Mouse (Mus musculus) R1 (cell line): ENCODE data around the gene Caskin2.

Source experiments
- DNase-seq: peaks from one replicate; pipeline ENCODE4 v3.0.0-alpha.2; 2018; ENCODE audit warnings: low read depth, low spot score

The Caskin2 gene

DNA sequence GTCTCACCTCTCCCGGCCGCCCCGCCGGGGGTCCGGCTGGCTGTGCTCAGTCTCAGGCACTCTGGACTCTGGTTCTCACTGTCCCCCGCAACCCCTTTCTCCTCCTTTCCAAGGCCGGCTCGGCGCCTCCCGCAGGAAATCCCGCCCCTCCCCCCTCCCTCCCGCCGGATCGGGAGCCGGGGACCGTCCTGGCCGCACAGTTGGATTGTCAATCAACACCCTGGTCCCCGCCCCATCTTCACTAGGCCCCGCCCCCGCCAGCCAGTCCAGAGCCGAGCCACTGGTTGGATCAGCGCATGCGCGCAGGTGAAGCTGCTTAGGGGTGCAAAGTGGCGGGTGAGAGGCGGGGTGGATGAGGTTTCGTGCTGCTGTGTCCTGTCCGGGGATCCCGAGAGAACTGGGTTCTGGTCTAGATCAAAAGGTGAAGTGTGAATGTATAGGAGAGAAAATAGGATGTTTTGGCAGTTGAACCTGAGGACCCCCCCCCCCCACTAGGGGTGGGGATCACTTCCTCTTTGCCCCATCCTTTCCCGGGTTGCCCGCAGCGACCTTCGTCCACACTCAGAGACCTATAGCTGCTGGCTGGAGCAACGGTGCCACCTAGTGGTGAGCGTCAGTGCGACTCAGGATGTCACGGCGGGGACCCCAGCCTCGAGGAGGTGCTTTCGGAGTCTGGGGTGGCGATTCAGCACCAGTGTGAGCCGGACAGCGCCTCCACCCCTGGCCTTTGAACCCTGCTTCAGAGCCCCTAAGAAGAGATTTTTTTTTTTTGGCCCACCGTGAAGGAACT lies at the start of gene Caskin2:
Gene Caskin2, minus strand, starts transcription at position 133 of the 790 bp plus-strand sequence.
- peak; percentile 97 for DNase-seq

- peak; percentile 91 for DNase-seq
Observed at GRCm38 (mm10) chr11:115859143-115859945, 45.9 kb upstream of the Caskin2 start.

DNA sequence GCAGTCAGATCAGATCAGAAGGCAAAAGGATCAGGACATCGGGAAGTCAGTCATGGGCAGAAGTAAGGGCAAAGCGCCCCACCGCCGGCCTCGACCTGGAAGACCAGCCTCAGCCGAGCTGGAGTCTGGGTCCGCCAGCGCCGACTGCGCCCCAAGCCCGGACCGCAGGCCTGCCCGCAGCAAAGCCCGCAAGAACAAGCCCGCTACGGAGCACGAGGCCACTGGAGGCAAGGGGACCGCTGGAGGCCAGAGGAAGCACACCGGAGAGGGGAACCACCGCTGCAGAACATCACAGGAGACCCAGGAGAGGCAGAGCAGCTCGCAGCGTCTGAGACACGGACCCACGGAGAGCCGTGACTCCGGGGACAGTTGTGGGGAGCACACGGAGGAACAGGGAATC lies 44.9 kb upstream of the Caskin2 start, which contains the start of gene Myo15b:
Gene Myo15b, plus strand, starts transcription at position 53 of the 400 bp plus-strand sequence.
- no peak for DNase-seq

- no peak for DNase-seq
Observed at GRCm38 (mm10) chr11:115857936-115858335, 44.5 kb upstream of the Caskin2 start.

- peak; percentile 72 for DNase-seq
Observed at GRCm38 (mm10) chr11:115857146-115857545, 43.7 kb upstream of the Caskin2 start.

DNA sequence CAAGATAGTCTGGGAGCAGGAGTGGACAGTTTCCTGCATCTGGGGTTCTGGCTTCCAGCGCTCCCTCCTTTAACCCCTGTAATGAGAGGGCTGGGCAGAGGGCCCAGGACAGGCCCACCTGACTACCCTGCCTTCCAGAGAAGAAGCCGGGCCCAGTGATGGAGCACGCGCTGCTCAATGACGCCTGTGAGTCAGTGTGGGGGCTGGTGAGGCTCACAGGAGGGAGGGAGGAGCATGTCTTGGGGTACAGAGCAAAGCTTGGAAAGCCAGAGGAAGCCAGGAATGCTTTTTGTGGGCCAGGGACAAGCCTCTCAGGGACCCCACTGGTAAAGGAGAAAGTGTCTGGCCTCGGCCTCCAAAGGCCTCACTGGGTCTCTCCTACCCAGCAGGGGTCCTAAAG lies 41.2 kb upstream of the Caskin2 start:
- no peak for DNase-seq

DNA sequence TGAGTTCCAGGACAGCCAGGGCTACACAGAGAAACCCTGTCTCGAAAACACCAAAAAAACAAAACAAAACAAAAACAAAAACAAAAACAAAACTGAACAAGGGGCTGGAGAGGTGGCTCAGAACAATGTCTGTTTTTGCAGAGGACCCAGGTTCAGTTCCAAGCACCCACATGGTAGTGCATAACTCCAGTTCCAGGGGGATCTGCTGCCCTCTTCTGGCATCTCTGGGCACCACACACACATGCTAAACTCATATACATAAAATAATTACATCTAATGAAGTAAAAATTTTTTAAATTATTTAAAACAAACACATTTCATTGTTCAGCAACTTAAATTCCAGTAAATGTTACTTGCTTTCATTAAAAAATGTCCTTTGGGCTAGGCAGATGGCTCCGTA lies 32.4 kb upstream of the Caskin2 start:
- DNase-seq: peak; percentile 74

- DNase-seq: no peak
Observed at GRCm38 (mm10) chr11:115844240-115844639, 30.8 kb upstream of the Caskin2 start.

GRCm38 (mm10) chr11:115843891-115844239 lies 30.4 kb upstream of the Caskin2 start:
- DNase-seq: no peak

DNA sequence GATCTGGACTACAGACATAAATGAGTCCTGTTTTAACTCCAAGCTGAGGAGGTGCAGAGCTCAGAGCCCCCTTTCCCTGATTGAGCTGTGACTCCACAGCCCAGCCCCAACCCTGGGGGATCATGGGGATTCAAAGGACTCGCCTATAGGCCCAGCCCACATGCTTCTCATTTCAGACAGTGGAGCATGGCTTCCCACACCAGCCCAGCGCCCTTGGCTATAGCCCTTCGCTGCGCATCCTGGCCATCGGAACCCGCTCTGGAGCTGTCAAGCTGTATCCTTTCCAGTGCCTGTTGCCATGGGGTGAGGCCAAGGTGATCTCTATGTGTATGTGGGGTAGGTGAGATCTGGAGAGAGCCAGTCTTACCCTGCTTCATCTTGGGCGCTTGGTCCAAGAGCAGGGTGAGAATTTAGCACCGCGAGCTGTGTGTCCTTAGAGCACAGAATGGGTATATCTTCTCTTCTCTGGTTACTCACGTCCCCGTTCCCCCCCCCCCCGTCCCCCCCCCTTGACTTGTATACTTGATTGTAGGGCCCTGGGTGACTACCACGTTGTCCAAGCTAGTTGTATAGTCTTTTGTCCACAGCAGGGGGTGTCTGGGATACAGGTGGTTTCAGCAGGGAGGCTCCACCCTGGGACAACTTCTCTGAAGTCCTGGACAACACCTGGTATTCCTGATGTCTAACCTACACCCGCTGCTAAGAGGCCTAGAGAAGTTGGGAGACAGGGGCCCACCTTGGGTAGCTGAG lies 29.9 kb upstream of the Caskin2 start:
- DNase-seq: peak; percentile 68

GRCm38 (mm10) chr11:115841961-115842550 lies 28.6 kb upstream of the Caskin2 start:
- DNase-seq: peak; percentile 97

DNA sequence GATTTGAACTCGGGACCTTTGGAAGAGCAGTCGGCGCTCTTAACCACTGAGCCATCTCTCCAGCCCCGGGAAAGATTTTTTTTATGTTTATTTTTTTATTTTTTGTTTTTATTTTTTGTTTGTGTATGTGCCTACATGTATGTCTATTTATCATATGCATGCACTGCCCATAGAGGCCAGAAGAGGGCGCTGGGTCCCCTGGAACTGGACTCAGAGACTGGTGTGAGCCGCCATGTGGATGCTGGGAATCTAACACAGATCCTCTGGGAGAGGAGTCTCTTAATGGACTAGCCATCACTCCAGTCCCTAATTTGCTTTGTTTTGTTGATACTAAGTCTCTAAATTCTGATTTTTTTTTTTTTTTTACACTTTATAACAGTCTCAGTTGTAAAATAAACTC lies 27.6 kb upstream of the Caskin2 start:
- DNase-seq: peak; percentile 92

DNA sequence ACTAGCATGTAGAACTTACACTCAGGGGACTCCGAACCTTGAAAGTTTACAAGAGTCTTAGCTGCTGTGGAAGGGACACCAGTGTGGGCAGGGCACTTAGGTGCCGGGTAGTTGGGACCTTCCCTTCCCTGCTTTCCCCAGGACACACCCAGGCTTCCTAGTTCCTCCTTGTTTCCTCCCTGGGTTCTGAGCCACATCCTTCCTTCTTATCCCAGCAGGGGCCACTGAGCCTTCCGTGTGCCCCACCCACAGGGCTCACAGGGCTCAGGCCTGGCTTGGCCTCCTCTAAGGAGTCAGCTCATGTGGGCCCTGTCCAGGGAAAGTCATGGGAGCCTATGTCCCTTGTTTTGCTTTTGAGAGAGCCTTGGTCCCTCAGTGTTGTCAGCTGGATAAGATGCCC lies 26.3 kb upstream of the Caskin2 start:
- DNase-seq: peak; percentile 79

- peak; percentile 81 for DNase-seq
Observed at GRCm38 (mm10) chr11:115838895-115839311, 25.5 kb upstream of the Caskin2 start.

GRCm38 (mm10) chr11:115837606-115838345 lies 24.3 kb upstream of the Caskin2 start:
- no peak for DNase-seq

DNA sequence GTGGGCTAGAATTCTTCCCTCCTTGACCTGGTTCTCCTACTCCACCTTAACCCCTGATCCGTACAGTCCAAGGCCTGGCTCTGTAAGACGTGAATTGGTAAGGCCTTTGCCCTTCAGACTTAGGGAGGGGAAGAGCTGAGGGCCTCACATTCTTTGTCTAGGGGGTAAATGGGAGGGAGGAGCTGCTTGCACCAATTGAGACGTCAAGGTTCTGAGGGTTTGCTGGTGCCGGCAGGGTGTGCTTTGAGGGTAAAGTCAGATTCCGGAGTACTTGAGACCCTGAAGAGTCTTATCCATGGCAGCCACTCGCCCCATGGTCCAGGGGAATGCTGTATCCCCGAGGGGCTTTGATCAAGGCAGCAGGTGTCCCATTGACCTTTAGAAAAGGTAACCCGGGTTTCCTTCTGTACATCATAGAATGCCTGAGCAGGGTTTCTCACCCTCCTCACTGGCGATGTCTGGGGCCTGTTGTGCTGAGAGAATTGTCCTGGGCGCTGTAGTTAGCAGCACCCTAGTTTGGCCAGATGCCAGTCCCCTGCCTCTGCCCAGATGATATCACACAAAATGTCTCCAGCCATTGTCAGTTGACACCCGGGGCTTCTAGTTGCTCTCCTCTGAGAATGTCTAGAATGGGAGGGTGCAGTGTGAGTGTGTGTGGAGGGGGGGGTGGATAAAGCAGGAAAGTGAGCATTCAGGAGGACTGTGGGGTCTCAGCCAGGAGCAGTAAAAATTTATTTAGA lies 23.4 kb upstream of the Caskin2 start:
- DNase-seq: peak; percentile 88

- no peak for DNase-seq
Observed at GRCm38 (mm10) chr11:115834033-115834432, 20.6 kb upstream of the Caskin2 start.

- peak; percentile 81 for DNase-seq
Observed at GRCm38 (mm10) chr11:115833021-115833513, 19.6 kb upstream of the Caskin2 start.

GRCm38 (mm10) chr11:115832523-115832922 lies 19.1 kb upstream of the Caskin2 start:
- DNase-seq: peak; percentile 94

DNA sequence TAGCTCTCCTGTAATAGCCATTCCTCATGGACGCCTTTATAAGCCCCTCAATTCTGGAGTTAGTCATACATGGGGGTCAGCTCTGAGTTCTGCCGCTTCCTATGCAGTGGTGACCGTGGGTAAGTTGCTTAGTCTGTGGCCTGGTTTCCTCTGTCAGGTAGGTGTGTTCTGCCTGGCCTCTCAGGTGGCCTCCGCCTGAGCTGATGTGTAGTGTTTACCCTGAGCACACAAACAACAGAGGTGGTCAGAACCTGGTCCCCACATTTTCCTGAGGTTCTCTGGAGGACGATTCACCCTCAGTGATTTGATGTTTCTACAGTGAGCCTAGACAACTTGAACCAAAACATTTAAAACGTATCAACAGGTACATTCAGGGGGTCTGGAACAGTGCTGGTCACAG lies 18.6 kb upstream of the Caskin2 start:
- no peak for DNase-seq
